Mouse (Mus musculus) urinary bladder, postnatal 10 days (tissue): ENCODE measurements around the gene Fam57b.

ENCODE experiments used
- DNase-seq: peaks from one replicate; pipeline ENCODE4 v3.0.0; 2022; ENCODE audit warnings: low spot score

Fam57b gene

GRCm38 (mm10) chr7:126797411-126798126 is at the start of gene Fam57b:
TSS of gene Fam57b (plus strand) at chr7:126797668.
- no peak for DNase-seq

GRCm38 (mm10) chr7:126748824-126749223 is 48.6 kb upstream of the Fam57b start:
- DNase-seq, result no peak

- DNase-seq, result no peak
Measured at GRCm38 (mm10) chr7:126749582-126750343, 47.7 kb upstream of the Fam57b start.

GRCm38 (mm10) chr7:126754866-126755265 is 42.6 kb upstream of the Fam57b start:
- DNase-seq, result no peak

GRCm38 (mm10) chr7:126758539-126758938 is 38.9 kb upstream of the Fam57b start:
- no peak for DNase-seq

- DNase-seq, result peak; percentile 52
Measured at GRCm38 (mm10) chr7:126759050-126759671, 38.3 kb upstream of the Fam57b start, which contains the start of gene Mapk3. TSS of gene Mapk3 (plus strand) at chr7:126759601.

GRCm38 (mm10) chr7:126759672-126760390 is 37.6 kb upstream of the Fam57b start:
- no peak for DNase-seq

GRCm38 (mm10) chr7:126760391-126760802 is 37.1 kb upstream of the Fam57b start:
- DNase-seq, result no peak

GRCm38 (mm10) chr7:126760956-126761355 is 36.5 kb upstream of the Fam57b start:
- no peak for DNase-seq

GRCm38 (mm10) chr7:126761529-126762067 is 35.9 kb upstream of the Fam57b start:
- no peak for DNase-seq

- DNase-seq, result no peak
Measured at GRCm38 (mm10) chr7:126762471-126763008, 34.9 kb upstream of the Fam57b start.

- DNase-seq, result no peak
Measured at GRCm38 (mm10) chr7:126765540-126765939, 31.9 kb upstream of the Fam57b start.

- no peak for DNase-seq
Measured at GRCm38 (mm10) chr7:126766201-126766600, 31.3 kb upstream of the Fam57b start, which contains the start of gene Gdpd3. TSS of gene Gdpd3 (plus strand) at chr7:126766334.

GRCm38 (mm10) chr7:126767001-126767400 is 30.5 kb upstream of the Fam57b start:
- DNase-seq, result no peak

- no peak for DNase-seq
Measured at GRCm38 (mm10) chr7:126770784-126771183, 26.7 kb upstream of the Fam57b start.

- no peak for DNase-seq
Measured at GRCm38 (mm10) chr7:126773351-126773750, 24.1 kb upstream of the Fam57b start.

GRCm38 (mm10) chr7:126774463-126774862 is 23.0 kb upstream of the Fam57b start:
- DNase-seq, result no peak

- no peak for DNase-seq
Measured at GRCm38 (mm10) chr7:126775185-126775977, 22.1 kb upstream of the Fam57b start.

- no peak for DNase-seq
Measured at GRCm38 (mm10) chr7:126775978-126776234, 21.6 kb upstream of the Fam57b start.

GRCm38 (mm10) chr7:126776598-126777057 is 20.8 kb upstream of the Fam57b start, which contains the start of gene Ypel3:
TSS of gene Ypel3 (plus strand) at chr7:126776955.
- peak; percentile 75 for DNase-seq

GRCm38 (mm10) chr7:126777476-126777875 is 20.0 kb upstream of the Fam57b start:
- DNase-seq, result no peak
